Mouse (Mus musculus) heart, adult 2 months (tissue): Measurements from ENCODE around the gene Cnnm1.

Experiments used
- CTCF ChIP-seq: fragments of 200-600 bp; IDR thresholded peaks from 2 replicates; pipeline ENCODE4 v1.8.1; 2022; ENCODE audit warnings: antibody characterized with exemption, mild to moderate bottlenecking, moderate library complexity
- EP300 ChIP-seq: fragments of 200-500 bp; IDR thresholded peaks from 2 replicates; pipeline ENCODE4 v1.6.1; 2011; ENCODE audit warnings: low read depth, low read length, control low read depth; ENCODE audit not compliant: insufficient read depth
- POLR2A ChIP-seq: fragments of 200-500 bp; IDR thresholded peaks from 2 replicates; pipeline ENCODE4 v1.6.1; 2011; ENCODE audit warnings: mild to moderate bottlenecking, low read depth, low read length, control low read depth; ENCODE audit not compliant: insufficient read depth

DNA sequence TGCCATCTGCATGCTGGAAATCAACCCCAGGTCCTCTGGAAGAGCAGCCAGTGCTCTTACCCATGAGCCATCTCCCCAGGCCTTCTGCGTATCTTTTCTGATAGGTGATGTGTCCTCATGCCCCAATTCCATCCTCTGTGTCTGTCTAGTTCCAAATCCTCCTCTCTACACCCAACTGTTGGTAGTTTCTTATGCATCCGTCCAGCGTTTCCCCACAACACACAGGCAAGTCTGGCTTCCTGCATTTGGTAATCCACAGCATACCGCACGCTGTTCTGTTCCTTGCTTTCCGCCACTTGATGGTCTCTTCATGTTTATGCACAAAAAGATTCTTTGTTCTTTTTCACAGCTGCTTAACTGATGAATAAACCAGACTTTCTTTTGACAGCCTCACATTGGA is 77.1 kb downstream of the Cnnm1 start:
- no peak for TF ChIP-seq CTCF
- no peak for TF ChIP-seq POLR2A
- no peak for TF ChIP-seq EP300
